Mouse (Mus musculus) heart, adult 2 months (tissue): Measurements from ENCODE around the gene Cym. TPM values are rescaled to one million over a fixed set of nuclear protein-coding genes. Genes with fewer than 3 reads are reported as not detected.

Experiments
- DNase-seq, 2 experiments: peaks; one replicate each; pipeline ENCODE4 v3.0.0; 2021
- H3K27ac ChIP-seq: fragments of 200-600 bp; 2 replicates; pipeline ENCODE4 v1.8.1; 2022
- H3K27me3 ChIP-seq: fragments of 200-500 bp; 2 replicates; pipeline ENCODE4 v1.6.1; 2012; ENCODE audit warnings: mild to moderate bottlenecking, low read length, inconsistent platforms, mixed read lengths; ENCODE audit not compliant: control insufficient read depth, insufficient read depth
- H3K36me3 ChIP-seq: fragments of 200-500 bp; 2 replicates; pipeline ENCODE4 v1.6.1; 2012; ENCODE audit warnings: low read length, inconsistent platforms; ENCODE audit not compliant: control insufficient read depth, insufficient read depth
- H3K4me1 ChIP-seq: fragments of 200-500 bp; 2 replicates; pipeline ENCODE4 v1.6.1; 2011; ENCODE audit warnings: low read length; ENCODE audit not compliant: control insufficient read depth, insufficient read depth
- H3K4me3 ChIP-seq: fragments of 200-600 bp; 2 replicates; pipeline ENCODE4 v1.8.1; 2022
- H3K79me2 ChIP-seq: fragments of 200-500 bp; replicated peaks from 2 replicates; pipeline ENCODE4 v1.6.1; 2012; ENCODE audit warnings: mild to moderate bottlenecking, inconsistent platforms, low read length, moderate library complexity, mixed read lengths; ENCODE audit not compliant: control insufficient read depth, insufficient read depth
- H3K9ac ChIP-seq: fragments of 200-500 bp; 2 replicates; pipeline ENCODE4 v1.6.1; 2012; ENCODE audit warnings: low read depth, mild to moderate bottlenecking, control low read depth, inconsistent platforms, low read length, mixed read lengths
- CTCF ChIP-seq: fragments of 200-600 bp; IDR thresholded peaks from 2 replicates; pipeline ENCODE4 v1.8.1; 2022; ENCODE audit warnings: antibody characterized with exemption, mild to moderate bottlenecking, moderate library complexity
- EP300 ChIP-seq: fragments of 200-500 bp; IDR thresholded peaks from 2 replicates; pipeline ENCODE4 v1.6.1; 2011; ENCODE audit warnings: low read depth, low read length, control low read depth; ENCODE audit not compliant: insufficient read depth
- POLR2A ChIP-seq: fragments of 200-500 bp; IDR thresholded peaks from 2 replicates; pipeline ENCODE4 v1.6.1; 2011; ENCODE audit warnings: mild to moderate bottlenecking, low read depth, low read length, control low read depth; ENCODE audit not compliant: insufficient read depth
- WGBS: fragments of 180-500 bp; shearing (Covaris S2); methylation state at CpG from one replicate; pipeline ENCODE4 v1.1.7; 2018; 5-methylcytosine and 5-hydroxymethylcytosine counted together
- intact Hi-C: fragments of 180-260 bp; cut with DNase I; formaldehyde crosslinking; loops from one replicate; pipeline ENCODE4 v1.15.1; 2025
- polyA plus RNA-seq: library from polyadenylated mRNA; depleted of rRNA; stranded (reverse); fragments of >200 nt; gene quantifications from 2 replicates; pipeline ENCODE4 v1.2.3, GENCODE M21; 2012
- total RNA-seq, 2 experiments: library from RNA; stranded (reverse); gene quantifications; 2 replicates each; pipeline ENCODE4 v1.2.3; 2021

The Cym gene
- total and polyA plus RNA-seq, 3 experiments, result 0.12 TPM; not detected in 2

GRCm38 (mm10) chr3:107233351-107233813 lies 11.8 kb upstream of the Cym start:
- Histone ChIP-seq H3K27me3 (no peaks in the 10 kb centered on the region), H3K36me3 (no peaks in the 10 kb centered on the region), H3K79me2 (no peaks in the 10 kb centered on the region), H3K27ac (peak overlapping the region; percentile 67), H3K9ac (no peak overlapping the region), H3K4me1 (peaks cover 15% of the 10 kb centered on the region), H3K4me3 (no peak overlapping the region)
- DNase-seq, result peak; percentile 78 to 88
- intact Hi-C loops, result loop anchor here (1.0 to 5.0 kb wide), 4 partner anchors 27 to 233 kb away; no protein-coding TSS in a partner anchor
- 5% methylated on average over 11 of the region's 11 CpGs for WGBS
- TF ChIP-seq CTCF (peak; percentile 95), EP300 (peak; percentile 94), POLR2A (no peak; the same call in 1 of the 2 replicates)

- Histone ChIP-seq H3K9ac (no peak overlapping the region), H3K27me3 (no peaks in the 10 kb centered on the region), H3K4me3 (no peak overlapping the region), H3K27ac (peak overlapping the region; percentile 51), H3K36me3 (no peaks in the 10 kb centered on the region), H3K79me2 (no peaks in the 10 kb centered on the region), H3K4me1 (peaks cover 17% of the 10 kb centered on the region)
- intact Hi-C loops, result loop anchor here (5.0 kb wide), 1 partner anchor 126 kb away; no protein-coding TSS in a partner anchor
- TF ChIP-seq CTCF, result no peak
- TF ChIP-seq EP300, result no peak
- no peak for TF ChIP-seq POLR2A
- no peak for DNase-seq
- WGBS, result 69% methylated on average over 4 of the region's 4 CpGs
Observed at GRCm38 (mm10) chr3:107231202-107231601, 9.7 kb upstream of the Cym start.

GRCm38 (mm10) chr3:107230527-107230926 lies 9.0 kb upstream of the Cym start, which contains the start of gene A630076J17Rik:
Gene A630076J17Rik, plus strand, starts transcription at chr3:107230614.
- peak within 1 kb of the TSS; percentile 56 for H3K27ac ChIP-seq
- H3K36me3 ChIP-seq, result no peaks in the 10 kb centered on the region
- no peaks in the 10 kb centered on the region for H3K27me3 ChIP-seq
- WGBS, result 23% methylated on average over 1 of the region's 1 CpGs
- no peak within 1 kb of the TSS for H3K9ac ChIP-seq
- H3K4me3 ChIP-seq, result no peak within 1 kb of the TSS
- no peaks in the 10 kb centered on the region for H3K79me2 ChIP-seq
- no peak for DNase-seq
- H3K4me1 ChIP-seq, result peaks cover 18% of the 10 kb centered on the region
- intact Hi-C loops, result loop anchor here (5.0 kb wide), 1 partner anchor 127 kb away; no protein-coding TSS in a partner anchor
- TF ChIP-seq CTCF (no peak), POLR2A (no peak), EP300 (no peak)

DNA sequence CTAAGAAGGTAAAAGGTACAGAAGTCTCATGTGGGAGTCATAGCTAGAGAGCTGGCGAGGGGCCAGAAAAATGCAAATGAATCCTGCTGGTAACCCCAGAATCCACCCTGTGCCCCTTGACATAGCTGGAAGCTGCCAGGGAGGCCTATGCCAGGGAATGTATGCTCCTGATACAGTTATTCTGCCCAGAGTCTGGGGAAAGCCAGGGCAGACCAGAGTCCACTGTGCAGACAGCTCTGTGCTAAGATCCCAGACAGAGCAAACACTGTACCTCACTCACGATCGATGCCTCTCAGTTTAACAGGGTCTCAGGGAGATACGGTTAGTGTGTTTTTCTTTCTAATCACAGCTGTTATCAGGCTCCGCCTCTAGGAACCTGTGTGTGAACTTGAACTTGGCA lies 8.3 kb upstream of the Cym start:
- H3K36me3 ChIP-seq, result no peaks in the 10 kb centered on the region
- H3K9ac ChIP-seq, result no peak overlapping the region
- 25% methylated on average over 5 of the region's 5 CpGs for WGBS
- peaks cover 18% of the 10 kb centered on the region for H3K4me1 ChIP-seq
- peak overlapping the region; percentile 56 for H3K27ac ChIP-seq
- TF ChIP-seq EP300 (no peak), CTCF (no peak), POLR2A (no peak)
- H3K27me3 ChIP-seq, result no peaks in the 10 kb centered on the region
- intact Hi-C loops, result loop anchor here (5.0 kb wide), 1 partner anchor 127 kb away; no protein-coding TSS in a partner anchor
- no peak for DNase-seq
- no peaks in the 10 kb centered on the region for H3K79me2 ChIP-seq
- no peak overlapping the region for H3K4me3 ChIP-seq

DNA sequence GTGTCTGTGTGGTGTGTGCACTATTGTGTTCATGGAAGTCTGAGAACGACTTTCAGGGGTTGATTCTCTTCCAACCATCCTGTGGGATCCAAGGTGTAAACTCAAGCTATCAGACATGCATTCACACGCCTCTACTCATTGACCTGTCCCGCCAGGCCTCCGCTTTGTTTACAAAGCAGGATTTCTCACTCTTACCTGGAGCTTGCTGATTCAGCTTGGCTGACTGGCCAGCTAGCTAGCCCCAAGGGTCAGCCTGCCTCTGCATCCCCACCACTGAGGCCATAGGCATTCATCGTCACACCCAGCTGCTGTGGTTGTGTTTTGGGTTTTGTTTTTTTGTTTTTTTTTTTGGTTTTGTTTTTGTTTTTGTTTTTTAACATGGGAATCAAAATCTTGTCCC lies 7.7 kb upstream of the Cym start:
- 91% methylated on average over 5 of the region's 5 CpGs for WGBS
- intact Hi-C loops, result no loop called here
- TF ChIP-seq CTCF (no peak), POLR2A (no peak), EP300 (no peak)
- Histone ChIP-seq H3K36me3 (no peaks in the 10 kb centered on the region), H3K79me2 (no peaks in the 10 kb centered on the region), H3K4me3 (no peak overlapping the region), H3K27me3 (no peaks in the 10 kb centered on the region), H3K4me1 (peaks cover 18% of the 10 kb centered on the region), H3K9ac (no peak overlapping the region), H3K27ac (no peak overlapping the region)
- no peak for DNase-seq

GRCm38 (mm10) chr3:107225820-107226219 lies 4.3 kb upstream of the Cym start:
- peak overlapping the region; percentile 75 for H3K27ac ChIP-seq
- 45% methylated on average over 5 of the region's 5 CpGs for WGBS
- DNase-seq, result no peak

More at GRCm38 (mm10) chr3:107225820-107226219, 4.3 kb upstream of the Cym start:
- Histone ChIP-seq H3K4me1 (peaks cover 10% of the 10 kb centered on the region), H3K79me2 (no peaks in the 10 kb centered on the region), H3K9ac (no peak overlapping the region), H3K27me3 (no peaks in the 10 kb centered on the region), H3K36me3 (no peaks in the 10 kb centered on the region), H3K4me3 (no peak overlapping the region)
- intact Hi-C loops, result no loop called here
- TF ChIP-seq EP300 (0 out of 2 replicates have a peak, but pooled peaks have one; percentile 18), POLR2A (no peak)
